Mouse (Mus musculus) left cerebral cortex, postnatal 14 days (tissue): ENCODE results near the gene Arl6ip6. TPM values are rescaled to one million over a fixed set of nuclear protein-coding genes. Genes with fewer than 3 reads are reported as not detected.
A peak's percentile ranks its signal among the peaks of the same experiment; 100 is the strongest.

ENCODE experiments used
- DNase-seq, 2 experiments: peaks; one replicate each; pipeline ENCODE4 v3.0.0; 2021 to 2022; ENCODE audit warnings: low spot score in 2 of 2, mixed read lengths in 1 of 2
- intact Hi-C: fragments of 180-260 bp; cut with DNase I; formaldehyde crosslinking; loops from one replicate; pipeline ENCODE4 v1.15.1; 2025
- long read RNA-seq, 2 experiments: library from polyadenylated mRNA; stranded (forward); transcript quantifications; one replicate each; pipeline ENCODE4 v2.0.0; 2021
- total RNA-seq, 2 experiments: library from RNA; stranded (reverse); gene quantifications; 2 replicates each; pipeline ENCODE4 v1.2.3; 2021

The Arl6ip6 gene
- 10 to 100 TPM; 11.1 to 11.9 TPM for total RNA-seq
- long read RNA-seq, experiment 1, transcript Arl6ip6-201 (4 exons, 2,548 nt): major isoform, 12 of 16 reads
- long read RNA-seq, experiment 1, partial matches to known transcripts: 0 of 16 reads
- long read RNA-seq, experiment 1, other reads (novel, unspliced or antisense): 2 of 16 reads
- long read RNA-seq, experiment 2, transcript Arl6ip6-201 (4 exons, 2,548 nt): major isoform, 20 of 21 reads
- long read RNA-seq, experiment 2, partial matches to known transcripts: 0 of 21 reads
- long read RNA-seq, experiment 2, other reads (novel, unspliced or antisense): 0 of 21 reads

DNA sequence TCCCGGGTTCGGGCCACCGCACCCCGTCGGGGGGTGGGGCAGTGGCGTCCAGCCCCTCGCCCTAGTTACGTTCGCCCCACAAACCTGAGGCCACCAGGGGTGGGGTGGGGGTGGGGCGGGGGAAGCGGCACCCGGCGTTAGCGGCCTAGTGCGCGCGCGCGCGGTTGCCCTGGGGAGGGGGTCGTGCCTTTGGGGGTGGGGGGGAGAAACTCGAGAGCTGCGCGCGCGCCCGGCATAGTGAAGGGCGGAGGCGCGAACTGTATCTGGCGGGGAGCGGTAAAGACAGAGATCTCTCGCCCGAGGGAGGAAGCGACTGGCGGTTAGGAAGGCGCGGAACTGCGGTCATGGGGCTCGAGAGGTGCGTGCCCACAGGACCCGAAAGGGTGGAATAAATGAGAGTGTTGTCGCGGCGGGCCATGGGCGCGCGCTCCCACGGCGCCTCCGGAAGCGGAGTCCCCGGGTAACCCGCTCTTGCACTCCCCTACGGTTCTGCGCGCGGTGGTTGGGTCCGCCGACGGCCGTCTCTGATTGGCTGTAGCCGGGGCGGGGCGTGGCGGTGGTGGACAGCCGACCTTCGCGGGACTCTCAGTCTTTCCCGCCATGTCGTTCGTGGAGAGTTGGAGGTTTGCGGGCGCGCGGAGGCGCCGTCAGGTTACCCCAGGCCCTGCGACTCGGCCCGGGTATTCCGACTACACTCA is at the start of gene Arl6ip6:
TSS of gene Arl6ip6 (plus strand) at position 204 of the 698 bp plus-strand sequence.
- peak; percentile 97 to 98 for DNase-seq
- intact Hi-C loops: loop anchor here (10.0 kb wide), 1 partner anchor 437 kb away; no protein-coding TSS in a partner anchor

DNA sequence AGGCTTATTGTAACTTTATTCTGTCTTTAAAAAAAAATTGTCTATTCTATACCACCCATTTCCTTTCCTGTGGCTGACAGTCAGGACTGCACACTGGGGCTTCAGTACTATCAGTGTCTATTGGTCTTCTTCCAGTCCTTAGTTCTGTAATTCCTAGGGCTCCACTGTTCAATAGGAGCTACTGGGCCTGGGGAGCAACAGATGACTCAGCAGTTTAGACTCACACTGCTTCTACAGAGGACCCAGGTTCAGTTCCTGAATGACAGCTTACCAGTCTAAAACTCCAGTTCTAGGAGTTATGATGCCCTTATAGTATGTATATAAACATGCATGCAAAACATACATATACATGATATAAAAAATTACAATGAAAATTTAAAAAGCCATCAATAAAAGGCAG is 44.7 kb upstream of the Arl6ip6 start:
- DNase-seq: no peak
- intact Hi-C loops: no loop called here

GRCm38 (mm10) chr2:53173966-53174365 is 17.6 kb upstream of the Arl6ip6 start:
- no peak for DNase-seq
- intact Hi-C loops: no loop called here

GRCm38 (mm10) chr2:53178966-53179365 is 12.6 kb upstream of the Arl6ip6 start:
- no peak for DNase-seq
- intact Hi-C loops: no loop called here

- intact Hi-C loops: no loop called here
- DNase-seq: no peak
Observed at GRCm38 (mm10) chr2:53179876-53180275, 11.7 kb upstream of the Arl6ip6 start.

DNA sequence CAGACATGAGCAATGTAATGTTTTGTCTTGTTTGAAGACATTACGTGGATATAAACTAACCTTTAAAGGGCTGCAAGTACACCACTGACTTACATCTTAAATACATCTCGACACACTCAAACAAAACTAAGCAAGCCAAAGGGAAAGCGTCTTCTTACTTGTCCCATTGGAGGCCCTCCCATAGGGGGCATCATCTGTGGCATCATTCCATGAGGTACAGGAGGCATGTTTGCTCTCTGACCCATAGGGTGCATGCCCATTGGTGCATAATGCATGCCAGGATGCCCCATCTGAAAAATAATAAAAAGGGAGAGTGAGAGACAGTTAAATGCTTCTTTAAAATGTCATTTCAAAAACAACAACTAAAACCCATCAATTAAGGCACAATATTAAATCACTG is 1.7 kb upstream of the Arl6ip6 start:
- no peak for DNase-seq
- intact Hi-C loops: loop anchor here (10.0 kb wide), 1 partner anchor 435 kb away; no protein-coding TSS in a partner anchor

DNA sequence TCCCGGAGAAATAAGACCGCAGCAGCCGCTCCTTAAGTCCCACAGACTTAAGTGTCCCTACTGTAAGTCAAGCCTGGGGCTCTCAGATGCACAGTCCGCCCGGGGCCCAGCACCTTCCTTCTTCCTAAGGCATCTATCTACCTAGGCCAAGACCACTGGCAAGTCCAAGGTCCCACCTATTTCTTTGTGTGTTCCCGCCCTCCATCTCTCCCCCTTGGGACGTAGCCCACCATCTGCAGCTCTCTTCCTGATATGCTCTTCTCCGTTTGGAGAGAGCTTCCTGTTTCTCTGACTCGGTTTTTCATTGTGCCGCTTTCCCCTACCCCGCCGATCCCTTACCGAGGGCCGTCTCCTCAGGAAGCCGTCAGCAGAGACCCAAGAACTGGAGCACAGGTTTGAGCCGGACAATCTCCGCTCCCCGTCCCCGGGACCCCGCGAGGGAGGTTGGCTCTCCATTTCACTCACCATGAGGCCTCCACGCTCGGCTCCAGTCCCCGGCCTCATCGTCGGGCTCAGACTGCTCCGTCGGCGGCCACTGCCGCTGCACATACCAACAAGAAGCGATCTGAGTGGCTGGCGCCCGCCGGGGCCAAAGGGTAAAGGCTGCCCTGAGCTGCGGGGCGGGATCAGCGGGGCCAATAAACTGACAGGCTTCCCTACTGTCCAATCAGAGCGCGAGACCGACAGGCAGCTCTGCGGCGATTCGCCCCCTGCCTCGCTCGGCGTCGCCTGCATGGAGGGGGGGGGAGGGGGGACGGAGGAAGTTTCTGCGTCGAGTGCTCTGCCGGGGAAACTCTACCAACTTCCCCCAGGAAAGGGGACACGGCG is 628 bp upstream of the Arl6ip6 start, which contains the start of gene Prpf40a:
TSS of gene Prpf40a (minus strand) at position 601 of the 828 bp plus-strand sequence.
- intact Hi-C loops: loop anchor here (10.0 kb wide), 1 partner anchor 436 kb away; no protein-coding TSS in a partner anchor
- peak; percentile 99 to 100 for DNase-seq

- intact Hi-C loops: loop anchor here (10.0 kb wide), 1 partner anchor 438 kb away; no protein-coding TSS in a partner anchor
- no peak for DNase-seq
Observed at GRCm38 (mm10) chr2:53192386-53192785, 860 bp downstream of the Arl6ip6 start.

DNA sequence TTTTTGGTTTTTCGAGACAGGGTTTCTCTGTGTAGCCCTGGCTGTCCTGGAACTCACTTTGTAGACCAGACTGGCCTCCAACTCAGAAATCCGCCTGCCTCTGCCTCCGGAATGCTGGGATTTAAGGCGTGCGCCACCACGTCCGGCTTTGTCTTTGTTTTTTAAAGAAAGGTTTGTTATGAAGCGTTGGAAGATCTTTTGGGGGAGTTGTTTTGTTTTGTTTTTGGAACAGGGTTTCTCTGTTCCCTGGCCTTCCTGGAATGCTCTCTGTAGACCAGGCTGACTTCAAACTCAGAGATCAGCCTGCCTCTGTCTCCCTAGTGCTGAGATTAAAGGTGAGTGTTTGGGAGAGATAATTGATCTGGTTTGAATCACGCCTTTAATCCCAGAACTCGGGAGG is 4.9 kb downstream of the Arl6ip6 start:
- no peak for DNase-seq
- intact Hi-C loops: loop anchor here (10.0 kb wide), 1 partner anchor 442 kb away; no protein-coding TSS in a partner anchor

DNA sequence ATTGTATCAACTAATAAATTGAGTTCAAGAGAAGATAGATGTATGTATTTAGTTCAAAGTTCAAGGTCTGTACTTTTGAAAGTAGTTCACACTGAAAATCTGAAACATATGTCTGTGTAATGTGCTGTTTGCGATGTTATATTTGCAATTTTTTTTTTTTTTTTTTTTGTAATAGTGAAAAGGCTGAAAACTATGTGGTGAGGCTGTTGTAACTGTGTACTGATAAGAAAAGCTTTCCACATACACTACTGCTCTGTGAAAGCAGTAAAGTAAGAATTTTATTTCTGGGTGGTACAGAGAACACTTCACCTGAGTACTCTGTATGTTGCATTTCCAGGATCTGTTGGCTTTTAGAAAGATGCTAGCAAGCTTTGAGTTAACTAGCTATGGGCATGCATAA is 7.7 kb downstream of the Arl6ip6 start:
- no peak for DNase-seq
- intact Hi-C loops: loop anchor here (10.0 kb wide), 1 partner anchor 444 kb away; no protein-coding TSS in a partner anchor

DNA sequence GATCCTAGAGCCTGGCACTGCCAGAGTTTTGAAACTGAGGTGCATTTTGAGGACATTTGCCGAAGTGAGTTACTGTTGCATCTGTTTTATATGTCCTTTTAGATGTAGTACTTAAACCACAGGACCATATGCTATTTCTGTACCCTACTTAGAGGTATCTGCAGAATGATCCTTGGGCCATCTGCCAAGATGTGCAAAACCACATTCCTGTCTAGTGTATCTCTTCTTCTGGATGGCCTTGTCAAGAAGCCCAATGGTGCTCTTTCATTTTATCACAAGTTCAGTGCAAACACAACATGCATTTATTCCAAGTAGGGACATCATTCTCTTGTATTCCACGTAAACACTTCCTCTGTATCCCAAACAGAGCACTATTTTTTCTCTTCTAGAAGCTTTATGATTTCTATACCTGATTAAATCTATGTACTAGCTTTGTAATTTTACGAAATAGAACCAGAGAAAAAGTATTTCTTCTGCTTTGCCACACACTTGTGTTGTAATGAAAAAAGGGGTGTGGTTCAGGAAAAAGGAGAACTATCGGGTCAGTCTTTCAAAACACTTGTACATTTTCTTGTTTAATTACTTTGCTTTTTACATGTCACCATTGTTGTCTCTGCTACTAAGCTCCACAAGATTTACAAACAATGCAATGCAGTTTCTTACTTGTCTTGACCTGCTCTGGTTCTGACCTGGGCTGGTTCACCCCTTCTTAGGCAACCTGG is 8.8 kb downstream of the Arl6ip6 start:
- intact Hi-C loops: loop anchor here (10.0 kb wide), 1 partner anchor 884 kb away; the partner anchor contains the start of gene Rprm
- DNase-seq: no peak

DNA sequence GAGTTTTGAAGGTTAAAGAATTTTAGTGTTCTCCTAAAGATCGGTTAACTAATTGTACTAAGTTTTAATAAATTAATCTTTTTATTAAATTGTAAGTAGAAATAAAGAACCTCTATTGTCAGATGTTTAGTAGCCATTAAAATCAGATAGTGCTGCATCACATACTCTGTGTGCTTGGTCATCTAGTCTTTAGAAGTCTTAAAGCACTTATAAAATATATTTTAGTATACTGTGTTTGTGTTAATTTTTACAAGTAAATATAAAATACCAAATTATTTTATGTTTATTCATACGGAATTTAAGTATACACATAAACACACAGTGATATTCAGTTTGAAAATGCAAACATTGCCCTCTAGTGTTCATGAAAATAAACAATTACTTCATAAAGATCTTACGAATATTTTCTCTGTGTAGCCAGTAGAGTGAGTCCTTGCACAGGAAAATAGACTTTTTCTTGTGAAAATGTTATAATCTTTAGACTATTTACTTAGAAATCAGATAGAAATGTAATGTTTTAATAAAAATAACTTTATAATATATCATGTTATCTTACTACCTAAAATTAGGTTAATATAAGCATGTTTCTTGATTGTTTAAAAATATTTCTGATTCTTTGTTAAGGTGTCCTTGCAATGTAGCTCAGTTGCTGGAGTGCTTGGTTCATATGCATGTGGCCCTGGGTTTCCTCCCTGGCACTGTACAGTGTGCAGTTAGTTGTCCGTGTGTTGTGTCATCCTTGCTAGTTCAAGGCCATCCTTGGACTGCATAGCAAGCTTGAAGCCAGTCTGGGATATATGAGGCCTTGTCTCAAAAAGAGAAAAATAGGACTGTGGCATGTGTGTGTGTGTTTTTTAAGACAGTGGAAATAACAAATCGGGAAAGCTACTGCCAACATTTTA is 13.1 kb downstream of the Arl6ip6 start:
- DNase-seq: peak in 1 of 2 experiments; percentile 35
- intact Hi-C loops: loop anchor here (10.0 kb wide), 1 partner anchor 880 kb away; the partner anchor contains the start of gene Rprm

DNA sequence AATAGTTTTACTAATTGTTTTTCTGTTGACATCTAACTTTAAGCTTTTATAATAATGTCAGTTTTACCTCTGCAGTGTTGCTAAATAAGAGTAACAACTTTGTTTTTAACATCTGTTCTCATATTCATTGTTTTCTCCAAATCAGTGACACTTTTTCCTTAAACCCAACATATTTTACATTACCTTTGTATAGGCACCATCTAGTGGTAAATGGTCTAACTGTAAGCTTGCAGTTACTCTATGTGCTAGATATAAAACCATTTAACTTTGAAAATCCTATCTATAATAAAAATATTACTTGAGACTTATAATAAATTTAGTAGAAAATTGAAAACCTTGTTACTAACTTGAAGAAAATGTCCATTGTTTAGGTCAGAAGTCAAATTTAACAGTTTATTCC is 15.2 kb downstream of the Arl6ip6 start:
- no peak for DNase-seq
- intact Hi-C loops: loop anchor here (10.0 kb wide), 1 partner anchor 878 kb away; the partner anchor contains the start of gene Rprm

DNA sequence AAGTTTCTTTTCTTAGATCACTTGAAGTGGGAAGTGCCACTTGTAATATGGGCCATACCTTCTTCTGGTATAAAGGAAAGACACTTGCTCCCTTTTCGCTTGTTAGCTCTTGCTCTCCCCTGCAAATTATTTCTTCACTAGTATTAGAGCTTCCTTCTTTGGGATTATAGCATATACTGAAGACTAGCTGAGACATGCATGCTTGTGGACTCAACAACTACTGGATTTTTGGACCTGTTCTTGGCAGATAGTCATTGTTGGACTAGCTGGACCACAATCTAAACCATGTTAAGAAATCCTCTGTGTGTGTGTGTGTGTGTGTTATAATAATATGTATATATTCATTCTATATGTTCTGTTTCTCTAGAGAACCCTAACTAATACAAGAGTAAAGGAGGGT is 22.0 kb downstream of the Arl6ip6 start:
- DNase-seq: no peak
- intact Hi-C loops: loop anchor here (10.0 kb wide), 1 partner anchor 901 kb away; no protein-coding TSS in a partner anchor

DNA sequence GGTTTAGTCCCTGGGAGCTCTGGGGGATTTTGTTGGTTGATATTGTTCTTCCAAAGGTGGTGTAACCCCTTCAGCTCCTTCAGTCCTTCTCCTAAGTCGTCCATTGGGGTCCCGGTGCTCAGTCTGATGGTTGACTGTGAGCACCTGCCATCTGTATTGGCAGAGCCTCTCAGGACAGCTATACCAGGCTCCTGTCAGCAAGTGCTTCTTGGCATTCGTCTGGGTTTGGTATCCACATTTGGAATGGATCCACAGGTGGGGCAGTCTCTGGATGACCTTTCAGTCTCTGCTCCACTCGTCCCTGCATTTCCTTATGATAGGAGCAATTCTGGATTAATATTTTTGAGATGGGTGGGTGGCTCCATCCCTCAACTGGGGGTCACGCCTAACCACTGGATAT is 30.7 kb downstream of the Arl6ip6 start:
- intact Hi-C loops: no loop called here
- DNase-seq: no peak

GRCm38 (mm10) chr2:53256982-53257381 is 65.5 kb downstream of the Arl6ip6 start:
- intact Hi-C loops: no loop called here
- DNase-seq: peak; percentile 5 to 28
